Mouse (Mus musculus) cerebellum, postnatal 36 days (tissue): ENCODE data around the gene Cdhr5.

Experiments used
- DNase-seq, 2 experiments: peaks; one replicate each; pipeline ENCODE4 v3.0.0; 2021 to 2022; ENCODE audit warnings: mixed read lengths in 2 of 2

Cdhr5 gene

GRCm38 (mm10) chr7:141276546-141276945 lies at the start of gene Cdhr5:
Gene Cdhr5, minus strand, starts transcription at chr7:141276786.
- DNase-seq = no peak

- peak; percentile 33 to 35 for DNase-seq
Measured at GRCm38 (mm10) chr7:141324686-141325085, 48.1 kb upstream of the Cdhr5 start.

- DNase-seq = no peak
Measured at GRCm38 (mm10) chr7:141319446-141319845, 42.9 kb upstream of the Cdhr5 start.

GRCm38 (mm10) chr7:141317619-141318132 lies 41.1 kb upstream of the Cdhr5 start:
- no peak for DNase-seq

- DNase-seq = peak; percentile 44 to 45
Measured at GRCm38 (mm10) chr7:141315974-141316373, 39.4 kb upstream of the Cdhr5 start.

GRCm38 (mm10) chr7:141315076-141315475 lies 38.5 kb upstream of the Cdhr5 start:
- no peak for DNase-seq

- no peak for DNase-seq
Measured at GRCm38 (mm10) chr7:141314416-141314815, 37.8 kb upstream of the Cdhr5 start.

GRCm38 (mm10) chr7:141304537-141304936 lies 28.0 kb upstream of the Cdhr5 start:
- no peak for DNase-seq

- DNase-seq = no peak
Measured at GRCm38 (mm10) chr7:141302702-141303268, 26.2 kb upstream of the Cdhr5 start.

GRCm38 (mm10) chr7:141301386-141301785 lies 24.8 kb upstream of the Cdhr5 start:
- peak; percentile 76 to 79 for DNase-seq

GRCm38 (mm10) chr7:141299175-141299574 lies 22.6 kb upstream of the Cdhr5 start:
- DNase-seq = peak; percentile 72 to 73

- no peak for DNase-seq
Measured at GRCm38 (mm10) chr7:141297926-141298650, 21.5 kb upstream of the Cdhr5 start.

GRCm38 (mm10) chr7:141294479-141294878 lies 17.9 kb upstream of the Cdhr5 start:
- no peak for DNase-seq

GRCm38 (mm10) chr7:141293852-141294471 lies 17.4 kb upstream of the Cdhr5 start:
- peak in 1 of 2 experiments; percentile 23 for DNase-seq

GRCm38 (mm10) chr7:141292583-141293388 lies 16.2 kb upstream of the Cdhr5 start:
- no peak for DNase-seq

- no peak for DNase-seq
Measured at GRCm38 (mm10) chr7:141291921-141292582, 15.5 kb upstream of the Cdhr5 start, which contains the start of gene Drd4. Gene Drd4, plus strand, starts transcription at chr7:141292006.

- DNase-seq = no peak
Measured at GRCm38 (mm10) chr7:141288042-141288441, 11.5 kb upstream of the Cdhr5 start.

- DNase-seq = no peak
Measured at GRCm38 (mm10) chr7:141282756-141283155, 6.2 kb upstream of the Cdhr5 start.

- no peak for DNase-seq
Measured at GRCm38 (mm10) chr7:141281442-141281841, 4.9 kb upstream of the Cdhr5 start.

- DNase-seq = peak; percentile 63 to 67
Measured at GRCm38 (mm10) chr7:141278766-141279590, 2.4 kb upstream of the Cdhr5 start, which contains the start of gene Sct. Gene Sct, minus strand, starts transcription at chr7:141279133.
